8 mouse cellular contexts compared by ENCODE assay signal in the genomic region with DNA sequence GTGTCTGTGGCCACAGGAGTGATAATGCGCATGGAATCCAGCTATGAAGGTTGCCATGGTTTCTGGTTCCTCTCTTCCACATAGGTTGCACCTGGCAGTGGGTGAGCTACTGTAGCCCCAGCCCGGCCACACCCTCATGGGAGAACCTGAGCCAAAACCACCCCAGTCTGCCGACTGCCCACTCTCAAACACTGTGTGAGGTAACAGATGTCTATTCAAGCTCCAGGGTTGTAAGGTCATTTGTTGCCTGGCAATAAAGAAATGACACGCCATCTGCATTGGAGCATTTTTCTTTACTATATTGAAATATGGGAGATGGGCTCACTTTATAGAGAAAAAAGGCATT. TPM values are rescaled to one million over a fixed set of nuclear protein-coding genes. Genes with fewer than 3 reads are reported as not detected.
DNase-seq lines count a peak whose midpoint lies in the region; ATAC-seq and TF ChIP-seq lines count a peak whose summit lies in the region.

No protein-coding gene starts in this region.

- no peaks in the 10 kb centered on the region for H3K79me2 ChIP-seq in heart, adult 2 months (replicated peaks; ENCODE audit: control insufficient read depth, insufficient read depth, low read length)

- no peak overlapping the region for H3K9ac ChIP-seq in heart, adult 2 months (ENCODE audit: low read depth, low read length)
- H3K9ac ChIP-seq in heart, postnatal 0 days (replicated peaks; ENCODE audit: low read depth, low read length): peak overlapping the region; percentile 42; the same call in 1 of the 2 replicates
- peak overlapping the region; percentile 73 for H3K9ac ChIP-seq in liver, embryonic 13.5 days

- peak overlapping the region; percentile 90 for H3K4me2 ChIP-seq in heart, postnatal 0 days (ENCODE audit: low read depth, low read length)
- peak overlapping the region; percentile 94 for H3K4me2 ChIP-seq in liver, embryonic 13.5 days

- no peak for TF ChIP-seq EP300 in heart, adult 2 months (IDR thresholded peaks at IDR 0.05; ENCODE audit: insufficient read depth, low read depth, low read length)
- TF ChIP-seq EP300 in heart, postnatal 0 days (IDR thresholded peaks at IDR 0.05; ENCODE audit: low read depth): no peak

- 43% methylated on average over 4 of the region's 4 CpGs for WGBS in heart, adult 2 months
- 44% methylated on average over 4 of the region's 4 CpGs for WGBS in heart, postnatal 0 days
- WGBS in liver, embryonic 13.5 days (ENCODE audit: insufficient replicate concordance): 38% methylated on average over 4 of the region's 4 CpGs
- WGBS in small intestine, adult 2 months: 11% methylated on average over 4 of the region's 4 CpGs

- no peaks in the 10 kb centered on the region for H3K9me3 ChIP-seq in heart, postnatal 0 days (replicated peaks; ENCODE audit: control insufficient read depth, low read length)
- no peaks in the 10 kb centered on the region for H3K9me3 ChIP-seq in liver, embryonic 13.5 days (replicated peaks)

- peak overlapping the region; percentile 31 for H3K27ac ChIP-seq in heart, adult 2 months
- peak overlapping the region; percentile 99 for H3K27ac ChIP-seq in heart, postnatal 0 days (ENCODE audit: low read depth)
- H3K27ac ChIP-seq in liver, embryonic 13.5 days: peak overlapping the region; percentile 95
- peak overlapping the region; percentile 85; the same call in 1 of the 2 replicates for H3K27ac ChIP-seq in small intestine, adult 2 months (ENCODE audit: insufficient read depth, low read depth, low read length)

- DNase-seq in heart, adult 2 months: no peak
- no peak for DNase-seq in heart, adult 9 months (ENCODE audit: low spot score in 2 of 2)
- peak; percentile 65 for DNase-seq in 3T3-L1 (ENCODE audit: low read depth, low spot score)
- peak; percentile 76 for DNase-seq in cerebellum, adult 9-11 months
- no peak for DNase-seq in heart, postnatal 0 days (ENCODE audit: low spot score)
- no peak for DNase-seq in liver, embryonic 13.5 days
- no peak for DNase-seq in adrenal gland, adult 2 months

- intact Hi-C loops in heart, adult 2 months (cut with DNase I): no loop called here

- no peak for TF ChIP-seq POLR2A in heart, adult 2 months (IDR thresholded peaks at IDR 0.05; ENCODE audit: insufficient read depth, low read depth, low read length)
- TF ChIP-seq POLR2A in small intestine, adult 2 months (IDR thresholded peaks at IDR 0.05; ENCODE audit: low read depth, low read length): no peak

- peaks cover 3% of the 10 kb centered on the region for H3K4me1 ChIP-seq in heart, adult 2 months (ENCODE audit: control insufficient read depth, insufficient read depth, low read length)
- H3K4me1 ChIP-seq in heart, postnatal 0 days (ENCODE audit: control insufficient read depth, insufficient read depth): peaks cover 25% of the 10 kb centered on the region
- peaks cover 43% of the 10 kb centered on the region for H3K4me1 ChIP-seq in liver, embryonic 13.5 days (replicated peaks)
- H3K4me1 ChIP-seq in small intestine, adult 2 months (ENCODE audit: control insufficient read depth, insufficient read depth, insufficient read length, low read length): peaks cover 16% of the 10 kb centered on the region

- no peak for ATAC-seq in heart, postnatal 0 days (ENCODE audit: insufficient read depth, low read depth)
- no peak for ATAC-seq in liver, embryonic 13.5 days (ENCODE audit: low read depth)

- no peak for TF ChIP-seq CTCF in heart, adult 2 months (IDR thresholded peaks at IDR 0.05)
- no peak for TF ChIP-seq CTCF in heart, postnatal 0 days (IDR thresholded peaks at IDR 0.05; ENCODE audit: low read depth)
- no peak for TF ChIP-seq CTCF in small intestine, adult 2 months (IDR thresholded peaks at IDR 0.05; ENCODE audit: extremely low read depth, insufficient read length, insufficient replicate concordance, low read depth, low read length)

- H3K36me3 ChIP-seq in heart, adult 2 months (ENCODE audit: control insufficient read depth, insufficient read depth, low read length): no peaks in the 10 kb centered on the region
- no peaks in the 10 kb centered on the region for H3K36me3 ChIP-seq in heart, postnatal 0 days (replicated peaks; ENCODE audit: control insufficient read depth, insufficient read depth, low read length)
- H3K36me3 ChIP-seq in liver, embryonic 13.5 days: no peaks in the 10 kb centered on the region
- no peaks in the 10 kb centered on the region for H3K36me3 ChIP-seq in small intestine, adult 2 months (ENCODE audit: control insufficient read depth, insufficient read depth, low read length)

- no peaks in the 10 kb centered on the region for H3K27me3 ChIP-seq in heart, adult 2 months (ENCODE audit: control insufficient read depth, insufficient read depth, low read length)
- H3K27me3 ChIP-seq in heart, postnatal 0 days (ENCODE audit: control insufficient read depth, insufficient read depth, low read length): no peaks in the 10 kb centered on the region
- H3K27me3 ChIP-seq in liver, embryonic 13.5 days: no peaks in the 10 kb centered on the region
- no peaks in the 10 kb centered on the region for H3K27me3 ChIP-seq in small intestine, adult 2 months (ENCODE audit: control insufficient read depth, insufficient read depth, low read length)

- no peak overlapping the region; the same call in 1 of the 2 replicates for H3K4me3 ChIP-seq in heart, adult 2 months
- H3K4me3 ChIP-seq in heart, postnatal 0 days (ENCODE audit: low read depth, low read length): peak overlapping the region; percentile 50; the same call in 1 of the 2 replicates
- H3K4me3 ChIP-seq in liver, embryonic 13.5 days (replicated peaks): peak overlapping the region; percentile 67
- no peak overlapping the region for H3K4me3 ChIP-seq in small intestine, adult 2 months (ENCODE audit: low read depth, low read length)

RNA-seq across cellular contexts. Expression of gene Actg1, which starts 33.0 kb away (rescaled TPM):
- total RNA-seq in heart, adult 2 months (2021): 100 to 1,000 TPM; 222 to 321 TPM
- 510 and 694 TPM in 2 replicates for polyA plus RNA-seq in heart, adult 2 months (2012; rRNA removed)
- total RNA-seq in heart, postnatal 0 days (2014; rRNA removed; ENCODE audit: low replicate concordance): 700 and 751 TPM in 2 replicates
- polyA plus RNA-seq in heart, postnatal 0 days (2015; fragmentation: Nextera tagmentation; extraction: Ambion mirVana): 639 and 714 TPM in 2 replicates
- polyA plus RNA-seq in liver, embryonic 13.5 days (2015; fragmentation: Nextera tagmentation; extraction: Ambion mirVana): 712 and 750 TPM in 2 replicates
- polyA plus RNA-seq in small intestine, adult 2 months (2012; rRNA removed): 927 and 1,318 TPM in 2 replicates
- 1,000 to 10,000 TPM in 1 of 2 experiments, 100 to 1,000 TPM in 1; 913 to 1,618 TPM for total RNA-seq in adrenal gland, adult 2 months (2021)
- 531 and 632 TPM in 2 replicates for polyA plus RNA-seq in adrenal gland, adult 2 months (2012; rRNA removed)

RNA-seq across cellular contexts. Expression of gene Fscn2, which starts 45.9 kb away (rescaled TPM):
- not detected for total RNA-seq in heart, adult 2 months (2021)
- 0.15 and 0.21 TPM in 2 replicates for polyA plus RNA-seq in heart, adult 2 months (2012; rRNA removed)
- not detected in 2 replicates for total RNA-seq in heart, postnatal 0 days (2014; rRNA removed; ENCODE audit: low replicate concordance)
- polyA plus RNA-seq in heart, postnatal 0 days (2015; fragmentation: Nextera tagmentation; extraction: Ambion mirVana): 0.65 and 0.68 TPM in 2 replicates
- polyA plus RNA-seq in liver, embryonic 13.5 days (2015; fragmentation: Nextera tagmentation; extraction: Ambion mirVana): not detected in 2 replicates
- polyA plus RNA-seq in small intestine, adult 2 months (2012; rRNA removed): not detected in 2 replicates
- total RNA-seq in adrenal gland, adult 2 months (2021): under 1 TPM; 0.17 to 0.58 TPM
- 0.16 and 0.22 TPM in 2 replicates for polyA plus RNA-seq in adrenal gland, adult 2 months (2012; rRNA removed)

Comparison
In these comparisons a context has a peak if more than half of its experiments do, and no peak if none do; other contexts are left out.
1. H3K4me3 ChIP-seq: peak in heart, postnatal 0 days (single experiment) and liver, embryonic 13.5 days (single experiment); none in heart, adult 2 months (single experiment) and small intestine, adult 2 months (single experiment).
2. DNase-seq: peak in 3T3-L1 (single experiment) and cerebellum, adult 9-11 months (single experiment); none in heart, adult 2 months (0 of 2), heart, adult 9 months (0 of 2), heart, postnatal 0 days (single experiment), liver, embryonic 13.5 days (single experiment) and adrenal gland, adult 2 months (single experiment).
3. H3K27ac ChIP-seq: peak in every context shown above with its lines; median percentile 99 in heart, postnatal 0 days; 95 in liver, embryonic 13.5 days; 85 in small intestine, adult 2 months; 31 in heart, adult 2 months.